Mouse (Mus musculus) midbrain, embryonic 14.5 days (tissue): ENCODE data around the gene Inpp4b. TPM values are rescaled to one million over a fixed set of nuclear protein-coding genes. Genes with fewer than 3 reads are reported as not detected.

Source experiments
- ATAC-seq: fragments of 200-750 bp; cut with Nextera tagmentation; 2 replicates; pipeline ENCODE4 v1.8.0; 2017; ENCODE audit warnings: moderate number of reproducible peaks, moderate library complexity; ENCODE audit not compliant: low FRiP score, low TSS enrichment
- DNase-seq: peaks from one replicate; pipeline ENCODE4 v3.0.0-alpha.2; 2015
- H3K27ac ChIP-seq: fragments of 300-500 bp; sonication (generic); replicated peaks from 2 replicates; pipeline ENCODE4 v1.5.1; 2014; ENCODE audit warnings: mild to moderate bottlenecking, low read depth, low read length, moderate library complexity
- H3K27me3 ChIP-seq: fragments of 300-500 bp; sonication (generic); 2 replicates; pipeline ENCODE4 v1.6.1; 2014; ENCODE audit warnings: low read length, control low read depth, mixed read lengths; ENCODE audit not compliant: control insufficient read depth, insufficient read depth
- H3K36me3 ChIP-seq: fragments of 300-500 bp; sonication (generic); 2 replicates; pipeline ENCODE4 v1.6.1; 2014; ENCODE audit warnings: low read length, control low read depth; ENCODE audit not compliant: control insufficient read depth, insufficient read depth
- H3K4me1 ChIP-seq: fragments of 300-500 bp; sonication (generic); 2 replicates; pipeline ENCODE4 v1.6.1; 2014; ENCODE audit warnings: mild to moderate bottlenecking, antibody characterized with exemption, low read length, control low read depth; ENCODE audit not compliant: control insufficient read depth, insufficient read depth
- H3K4me2 ChIP-seq: fragments of 300-500 bp; sonication (generic); 2 replicates; pipeline ENCODE4 v1.6.1; 2014; ENCODE audit warnings: mild to moderate bottlenecking, low read length, moderate library complexity
- H3K4me3 ChIP-seq: fragments of 300-500 bp; sonication (generic); replicated peaks from 2 replicates; pipeline ENCODE4 v1.5.1; 2014; ENCODE audit warnings: low read depth, low read length
- H3K9ac ChIP-seq: fragments of 300-500 bp; sonication (generic); replicated peaks from 2 replicates; pipeline ENCODE4 v1.6.1; 2014; ENCODE audit warnings: mild to moderate bottlenecking, low read length, moderate library complexity
- H3K9me3 ChIP-seq: fragments of 300-500 bp; sonication (generic); 2 replicates; pipeline ENCODE4 v1.6.1; 2016; ENCODE audit warnings: low read length, control low read depth, mixed read lengths; ENCODE audit not compliant: control insufficient read depth
- WGBS: fragments of 180-500 bp; shearing (Covaris S2); extraction: QIAGEN DNeasy Blood & Tissue Kit; methylation state at CpG from one replicate; pipeline ENCODE4 v1.1.7; 2014; 5-methylcytosine and 5-hydroxymethylcytosine counted together
- polyA plus RNA-seq: library from polyadenylated mRNA; unstranded; fragments of >200 nt; fragmentation: Nextera tagmentation; extraction: Ambion mirVana; gene quantifications from 2 replicates; pipeline ENCODE4 v1.2.1, GENCODE M21; 2014

The Inpp4b gene
- polyA plus RNA-seq, 1 experiment from 2014 or later, result 8.1 TPM

GRCm38 (mm10) chr8:81412707-81413106 lies 70.4 kb downstream of the Inpp4b start:
- Histone ChIP-seq H3K4me3 (no peak overlapping the region), H3K27ac (no peak overlapping the region), H3K9me3 (no peaks in the 10 kb centered on the region), H3K4me2 (no peak overlapping the region), H3K36me3 (no peaks in the 10 kb centered on the region), H3K9ac (no peak overlapping the region), H3K4me1 (0 out of 2 replicates have a peak, but pooled peaks cover 3% of the 10 kb centered on the region), H3K27me3 (no peaks in the 10 kb centered on the region)
- ATAC-seq, result no peak
- no peak for DNase-seq
- WGBS, result 22% methylated on average over 2 of the region's 2 CpGs

DNA sequence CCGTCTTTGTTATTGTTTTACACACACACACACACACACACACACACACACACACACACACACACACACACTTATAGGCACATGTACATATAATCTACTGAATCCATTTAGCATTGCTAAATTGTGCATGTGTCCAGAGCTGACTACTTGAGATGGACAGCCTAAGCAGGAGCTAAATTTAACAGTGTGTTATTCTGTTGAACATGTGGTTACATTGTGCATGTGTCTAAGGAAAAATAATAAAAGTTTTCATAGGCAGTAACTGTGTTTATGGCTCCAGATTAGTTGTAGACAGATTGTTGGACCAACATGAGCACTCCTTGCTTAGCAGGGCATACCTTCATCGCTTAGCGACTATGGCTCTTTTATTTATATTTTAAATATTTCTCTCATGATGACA lies 101.6 kb downstream of the Inpp4b start:
- DNase-seq (no peak), ATAC-seq (no peak)
- no peak overlapping the region for H3K27ac ChIP-seq
- H3K27me3 ChIP-seq, result no peaks in the 10 kb centered on the region
- no peak overlapping the region for H3K4me2 ChIP-seq
- no peaks in the 10 kb centered on the region for H3K4me1 ChIP-seq
- no peaks in the 10 kb centered on the region for H3K36me3 ChIP-seq
- H3K9me3 ChIP-seq, result no peaks in the 10 kb centered on the region
- 95% methylated on average over 3 of the region's 3 CpGs for WGBS
- H3K4me3 ChIP-seq, result no peak overlapping the region
- H3K9ac ChIP-seq, result no peak overlapping the region

DNA sequence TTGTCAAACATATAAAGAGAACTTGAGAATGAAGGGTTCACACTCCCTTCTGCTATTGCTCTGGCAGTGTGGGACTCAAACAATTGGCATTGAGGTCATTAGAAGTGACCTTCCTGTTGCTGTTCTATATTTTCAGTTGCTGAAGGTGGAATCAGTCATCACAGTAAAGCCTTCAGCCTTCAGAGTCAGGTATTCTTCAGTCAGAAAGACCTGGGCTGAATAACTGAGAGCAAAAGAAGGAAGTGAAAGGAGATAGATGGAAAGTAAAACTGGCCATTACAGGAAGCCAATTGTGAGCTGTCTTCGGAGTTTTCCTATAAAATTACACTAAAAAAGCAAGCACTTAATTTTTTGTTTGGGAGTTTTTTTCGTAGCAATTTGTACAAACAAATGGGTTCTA lies 107.4 kb downstream of the Inpp4b start:
- ATAC-seq (no peak), DNase-seq (no peak)
- Histone ChIP-seq H3K27ac (no peak overlapping the region), H3K4me1 (no peaks in the 10 kb centered on the region), H3K27me3 (no peaks in the 10 kb centered on the region), H3K9me3 (no peaks in the 10 kb centered on the region), H3K4me3 (no peak overlapping the region), H3K9ac (no peak overlapping the region), H3K36me3 (no peaks in the 10 kb centered on the region), H3K4me2 (no peak overlapping the region)
- WGBS, result 80% methylated on average over 2 of the region's 2 CpGs

DNA sequence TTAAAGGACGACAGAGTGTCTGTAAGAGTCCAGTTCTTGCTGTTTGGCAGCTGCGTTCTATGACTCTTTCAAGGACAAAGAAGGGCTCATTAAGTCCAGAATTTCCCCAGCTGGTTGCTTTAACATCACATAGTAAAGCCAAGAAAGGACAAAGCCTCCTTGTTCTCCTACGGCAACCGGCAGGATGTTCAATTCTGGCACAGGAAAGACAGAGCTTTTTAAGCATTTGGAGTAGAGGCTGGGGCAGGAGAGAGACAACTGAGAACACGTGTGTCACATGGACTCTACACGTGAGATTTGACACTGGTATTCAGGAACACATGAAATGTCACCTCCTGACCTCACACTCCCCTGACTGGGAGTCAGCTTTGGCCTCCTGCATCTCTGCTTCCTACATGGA lies 109.7 kb downstream of the Inpp4b start:
- Histone ChIP-seq H3K4me2 (no peak overlapping the region), H3K4me3 (no peak overlapping the region), H3K9ac (no peak overlapping the region), H3K27me3 (no peaks in the 10 kb centered on the region), H3K36me3 (no peaks in the 10 kb centered on the region), H3K9me3 (no peaks in the 10 kb centered on the region), H3K4me1 (no peaks in the 10 kb centered on the region), H3K27ac (no peak overlapping the region)
- ATAC-seq (peak; percentile 14; the same call in 1 of the 2 replicates), DNase-seq (peak; percentile 42)
- 26% methylated on average over 6 of the region's 6 CpGs for WGBS

DNA sequence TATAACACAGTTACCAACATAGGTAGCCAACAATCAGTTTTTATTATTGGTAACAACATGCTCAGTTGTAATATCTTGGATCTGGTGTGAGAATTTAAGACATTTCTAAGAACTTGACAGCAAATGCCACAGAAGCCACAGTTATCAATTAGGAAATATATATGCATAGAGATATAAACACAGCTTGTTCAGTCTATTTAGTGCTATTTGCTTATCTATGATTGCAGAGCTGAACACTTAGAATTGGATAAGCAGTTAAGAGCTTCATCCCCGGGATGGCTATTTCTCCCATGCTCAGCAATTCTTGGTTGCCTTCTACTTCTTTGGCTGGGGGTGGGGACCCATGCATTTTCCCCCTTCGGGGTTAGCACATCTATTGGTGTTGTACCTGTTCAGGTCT lies 112.5 kb downstream of the Inpp4b start:
- no peak overlapping the region for H3K27ac ChIP-seq
- no peak for ATAC-seq

DNA sequence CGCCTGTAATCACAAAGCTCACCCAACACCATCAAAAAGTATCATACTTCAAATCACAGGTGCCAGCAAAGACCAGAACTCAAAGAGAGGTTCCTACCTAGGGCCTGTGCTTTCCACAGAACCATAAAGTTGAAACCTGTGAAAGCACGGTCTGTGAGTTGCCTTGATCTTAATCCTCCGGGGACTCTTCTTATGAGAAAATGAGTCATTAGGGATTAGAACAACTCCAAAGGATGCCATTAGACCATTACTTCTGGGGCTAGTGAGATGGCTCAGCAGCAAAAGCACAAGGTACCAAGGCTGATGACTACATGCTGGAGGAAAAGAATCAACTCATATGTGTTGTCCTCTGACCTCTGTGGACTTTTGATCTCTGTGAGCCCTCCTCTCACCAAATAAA lies 121.4 kb downstream of the Inpp4b start:
- no peaks in the 10 kb centered on the region for H3K4me1 ChIP-seq
- H3K4me2 ChIP-seq, result no peak overlapping the region
- H3K4me3 ChIP-seq, result no peak overlapping the region
- H3K27ac ChIP-seq, result no peak overlapping the region
- no peaks in the 10 kb centered on the region for H3K9me3 ChIP-seq
- 85% methylated on average over 3 of the region's 3 CpGs for WGBS
- ATAC-seq, result no peak
- no peaks in the 10 kb centered on the region for H3K36me3 ChIP-seq
- H3K9ac ChIP-seq, result no peak overlapping the region
- DNase-seq, result no peak
- no peaks in the 10 kb centered on the region for H3K27me3 ChIP-seq

More for the DNA sequence above, 112.5 kb downstream of the Inpp4b start:
- Histone ChIP-seq H3K27me3 (no peaks in the 10 kb centered on the region), H3K4me2 (no peak overlapping the region), H3K36me3 (no peaks in the 10 kb centered on the region), H3K4me1 (no peaks in the 10 kb centered on the region), H3K9ac (no peak overlapping the region), H3K4me3 (no peak overlapping the region), H3K9me3 (no peaks in the 10 kb centered on the region)
- WGBS, result 80% methylated on average over 2 of the region's 2 CpGs
- DNase-seq, result no peak

GRCm38 (mm10) chr8:81466776-81467175 lies 124.4 kb downstream of the Inpp4b start:
- H3K4me2 ChIP-seq, result no peak overlapping the region
- H3K27ac ChIP-seq, result no peak overlapping the region
- DNase-seq (no peak), ATAC-seq (no peak)
- H3K27me3 ChIP-seq, result no peaks in the 10 kb centered on the region
- H3K9ac ChIP-seq, result no peak overlapping the region
- H3K36me3 ChIP-seq, result no peaks in the 10 kb centered on the region
- no peak overlapping the region for H3K4me3 ChIP-seq
- H3K9me3 ChIP-seq, result no peaks in the 10 kb centered on the region
- WGBS, result 83% methylated on average over 2 of the region's 2 CpGs
- no peaks in the 10 kb centered on the region for H3K4me1 ChIP-seq

GRCm38 (mm10) chr8:81478674-81479073 lies 136.3 kb downstream of the Inpp4b start:
- DNase-seq, result peak; percentile 76
- no peaks in the 10 kb centered on the region for H3K36me3 ChIP-seq
- ATAC-seq, result no peak
- H3K9ac ChIP-seq, result no peak overlapping the region
- no peak overlapping the region for H3K27ac ChIP-seq
- no peaks in the 10 kb centered on the region for H3K9me3 ChIP-seq
- no peak overlapping the region for H3K4me3 ChIP-seq
- WGBS, result 33% methylated on average over 3 of the region's 3 CpGs
- H3K4me2 ChIP-seq, result no peak overlapping the region
- H3K27me3 ChIP-seq, result no peaks in the 10 kb centered on the region
- H3K4me1 ChIP-seq, result no peaks in the 10 kb centered on the region

DNA sequence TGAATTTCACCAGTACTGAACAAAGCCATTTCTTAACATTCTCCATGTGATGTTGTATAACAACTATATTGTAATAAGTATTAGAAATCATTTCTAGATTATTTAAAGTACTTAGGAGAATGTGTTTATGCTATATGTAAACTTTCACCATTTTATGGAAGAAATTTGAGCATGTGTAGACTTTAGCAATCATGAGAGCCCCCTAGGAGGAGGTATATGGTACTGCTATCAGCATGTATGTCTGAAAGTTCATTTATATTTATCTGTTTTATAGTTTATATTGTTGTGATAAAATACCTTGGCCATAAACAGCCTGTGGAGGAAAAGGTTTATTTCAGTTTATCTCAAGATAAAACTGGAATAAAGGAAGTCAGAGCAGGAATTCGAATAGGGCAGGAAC lies 141.5 kb downstream of the Inpp4b start:
- H3K36me3 ChIP-seq, result no peaks in the 10 kb centered on the region
- no peak overlapping the region for H3K4me3 ChIP-seq
- no peaks in the 10 kb centered on the region for H3K9me3 ChIP-seq
- no peak overlapping the region for H3K9ac ChIP-seq
- no peaks in the 10 kb centered on the region for H3K4me1 ChIP-seq
- no peak overlapping the region for H3K27ac ChIP-seq
- WGBS, result 90% methylated on average over 1 of the region's 1 CpGs
- ATAC-seq, result no peak
- H3K4me2 ChIP-seq, result no peak overlapping the region
- DNase-seq, result no peak
- no peaks in the 10 kb centered on the region for H3K27me3 ChIP-seq
